Mouse (Mus musculus): Measurements from ENCODE around the gene Tead1.
A peak's percentile ranks its signal among the peaks of the same experiment; 100 is the strongest.

Gene Tead1

DNA sequence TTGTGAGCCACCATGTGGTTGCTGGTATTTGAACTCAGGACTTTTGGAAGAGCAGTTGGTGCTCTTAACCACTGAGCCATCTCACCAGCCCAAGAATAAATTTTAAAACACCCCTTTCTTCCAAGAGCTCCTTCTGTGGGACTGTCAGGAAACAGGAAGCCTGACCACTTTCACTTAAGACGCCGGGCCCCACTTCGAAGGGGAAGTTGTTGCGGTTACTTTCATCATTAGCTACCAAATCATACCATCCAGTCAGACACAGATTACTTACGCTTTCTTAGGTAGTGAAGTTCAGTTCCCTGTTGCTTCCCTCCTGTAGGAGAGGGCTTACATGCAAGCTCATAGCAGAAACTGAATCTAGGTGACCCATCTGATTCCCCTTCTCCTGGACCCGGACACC lies 180.8 kb downstream of the Tead1 start:
- peak; percentile 19 for DNase-seq (ENCODE audit: low read depth)

DNA sequence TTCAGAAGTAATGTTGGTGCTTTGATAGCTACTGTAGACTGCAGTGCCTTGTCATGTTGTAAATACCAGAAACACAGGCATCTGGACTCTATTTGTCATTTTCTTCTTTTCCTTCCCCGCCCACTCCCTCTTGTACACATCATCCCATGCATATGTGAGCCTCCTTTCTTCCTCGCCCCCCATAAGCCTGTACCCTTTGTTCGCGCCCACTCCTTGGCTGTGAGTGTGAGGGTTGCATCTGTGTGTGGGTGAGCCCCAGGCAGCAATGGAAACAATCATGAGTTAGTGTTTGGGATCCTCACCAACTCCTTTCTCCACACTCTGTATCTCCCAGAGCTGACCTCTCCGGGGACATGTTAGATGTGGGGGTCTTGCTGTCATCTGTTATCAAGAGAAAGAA lies 183.0 kb downstream of the Tead1 start:
- no peak for DNase-seq (ENCODE audit: low read depth)

DNA sequence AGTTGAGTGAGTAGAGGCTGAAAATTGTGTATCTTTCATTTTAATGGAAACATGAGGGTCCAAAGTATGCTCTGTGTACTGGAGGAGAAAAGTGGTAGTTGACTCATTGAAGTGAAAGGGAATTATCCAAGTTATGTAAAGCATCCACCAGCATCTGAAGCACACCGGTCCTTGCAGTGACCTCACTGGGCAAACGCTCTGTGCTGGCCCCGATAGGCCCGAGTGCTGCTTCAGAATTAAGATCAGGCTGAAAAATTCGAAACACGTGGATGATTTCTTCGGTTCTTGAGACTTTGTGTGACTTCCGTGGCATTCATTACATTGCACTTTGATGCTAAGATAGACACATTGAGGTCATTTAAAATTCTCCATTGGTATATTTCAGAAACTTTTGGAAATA lies 185.1 kb downstream of the Tead1 start:
- DNase-seq (ENCODE audit: low read depth), result no peak

DNA sequence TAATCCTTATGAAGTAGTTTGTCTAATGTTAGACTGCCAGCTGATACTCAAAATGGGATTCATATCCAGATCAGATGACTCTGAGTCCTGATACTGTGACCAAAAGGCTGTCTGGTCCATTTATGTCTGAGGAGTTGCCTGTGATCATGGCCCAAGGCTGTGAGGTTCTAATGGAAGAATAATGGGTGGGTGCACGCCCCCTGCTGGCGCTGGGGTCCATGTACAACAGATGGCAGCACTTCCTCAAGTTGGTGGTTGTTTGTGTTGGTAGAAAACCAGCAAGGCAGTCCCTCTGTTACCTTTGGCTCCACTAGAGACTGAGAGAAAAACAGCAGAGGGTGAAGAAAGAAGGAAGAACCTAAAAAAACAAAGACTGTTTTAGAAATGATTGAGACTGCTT lies 186.6 kb downstream of the Tead1 start:
- peak; percentile 38 for DNase-seq (ENCODE audit: low read depth)

DNA sequence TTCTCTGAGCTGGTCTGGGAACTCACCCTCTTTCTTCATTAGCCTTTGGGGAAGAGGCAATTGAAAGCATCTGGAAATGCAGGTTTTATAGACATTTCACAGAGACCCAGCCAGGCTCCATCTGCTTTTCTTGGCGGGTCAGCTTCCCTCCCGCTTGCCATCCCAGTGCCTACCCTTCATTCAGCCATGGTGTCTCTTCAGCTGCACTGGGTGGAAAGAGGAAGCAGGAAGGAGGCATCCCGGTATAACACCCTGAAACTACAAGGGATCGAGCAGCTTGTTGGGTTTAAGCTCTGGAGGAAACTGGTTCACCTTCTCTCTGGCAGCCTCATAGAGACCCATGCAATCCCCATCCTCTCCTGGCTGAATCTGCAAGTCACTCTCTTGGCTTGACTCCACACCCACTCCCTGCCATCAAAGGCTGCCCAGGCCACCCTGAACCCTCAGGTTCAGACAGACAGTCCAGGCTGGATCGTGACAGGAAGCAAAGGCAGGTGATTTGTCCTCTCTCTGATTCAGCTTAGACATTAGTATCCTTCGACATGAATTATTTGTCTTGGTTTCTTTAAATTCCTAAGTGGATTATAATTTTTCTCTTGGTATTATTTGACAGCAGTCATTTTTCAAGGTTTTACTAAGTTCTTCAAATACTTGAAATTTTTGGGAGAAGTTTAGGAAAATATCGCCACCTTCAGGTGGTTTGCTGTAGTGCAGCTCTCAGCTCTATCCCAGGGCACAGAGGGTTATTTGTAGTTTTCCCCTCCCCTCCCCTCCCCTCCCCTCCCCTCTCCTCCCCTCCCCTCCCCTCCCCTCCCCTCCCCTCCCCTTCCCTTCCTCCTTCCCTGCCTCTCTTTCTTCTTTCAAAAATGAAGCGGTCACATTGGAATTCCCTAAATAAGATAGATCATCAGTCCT lies 189.7 kb downstream of the Tead1 start:
- peak; percentile 49 for DNase-seq (ENCODE audit: low read depth)

DNA sequence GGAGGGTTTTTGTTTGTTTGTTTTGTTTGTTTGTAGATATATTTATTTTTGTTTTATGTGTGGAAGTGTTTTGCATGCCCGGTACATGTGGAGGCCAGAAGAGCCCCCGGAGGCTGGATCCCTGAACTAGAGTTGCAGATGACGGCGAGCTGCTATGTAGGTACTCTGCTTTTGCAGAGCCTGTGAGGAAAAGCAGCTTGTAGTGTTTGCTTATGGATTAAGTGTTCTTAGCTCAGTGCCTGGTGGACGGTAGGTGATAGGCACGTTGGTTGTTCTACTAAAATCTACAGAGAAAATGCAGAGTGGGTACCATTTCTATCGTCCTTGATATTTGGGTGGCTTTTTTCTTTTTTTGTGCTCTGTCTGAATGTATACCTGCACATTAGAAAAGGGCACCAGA lies 192.6 kb downstream of the Tead1 start:
- no peak for DNase-seq (ENCODE audit: low read depth)

DNA sequence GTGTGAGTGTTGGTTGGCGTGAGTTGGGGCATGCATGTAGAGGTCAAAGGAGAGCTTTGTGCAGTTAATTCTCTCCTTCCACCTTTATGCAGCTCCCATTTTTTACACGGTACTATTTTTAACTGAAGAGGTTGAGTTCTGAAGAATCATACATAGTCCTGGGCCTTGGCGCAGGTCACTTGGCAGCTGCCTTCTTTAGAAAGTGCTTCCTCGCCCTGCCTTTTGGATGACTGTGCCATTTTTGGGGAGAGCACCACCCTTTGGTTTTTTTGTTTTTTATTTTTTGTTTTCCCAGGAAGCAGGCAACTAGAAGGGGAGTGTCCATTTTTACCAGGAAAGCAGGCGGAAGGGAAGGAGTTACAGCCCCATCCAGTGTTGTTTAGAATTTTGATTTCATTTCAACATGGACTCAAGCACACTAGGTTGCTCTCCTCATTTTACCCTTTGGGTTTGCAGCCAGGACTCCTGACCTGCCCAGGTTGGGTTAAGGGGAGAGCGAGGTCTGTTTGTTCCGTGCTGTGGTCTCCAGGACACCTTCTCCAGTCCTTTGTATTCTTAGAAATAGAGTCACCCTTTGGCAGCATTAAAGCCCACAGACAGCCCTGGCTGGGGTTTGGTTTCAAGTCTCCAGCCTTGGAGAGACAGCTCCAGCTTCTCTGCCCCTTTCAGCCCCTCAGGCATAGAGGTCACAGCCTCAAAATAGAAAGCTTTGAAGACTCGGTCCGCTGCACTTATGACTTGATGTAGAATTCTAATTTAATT lies 193.5 kb downstream of the Tead1 start:
- DNase-seq (ENCODE audit: low read depth), result no peak

DNA sequence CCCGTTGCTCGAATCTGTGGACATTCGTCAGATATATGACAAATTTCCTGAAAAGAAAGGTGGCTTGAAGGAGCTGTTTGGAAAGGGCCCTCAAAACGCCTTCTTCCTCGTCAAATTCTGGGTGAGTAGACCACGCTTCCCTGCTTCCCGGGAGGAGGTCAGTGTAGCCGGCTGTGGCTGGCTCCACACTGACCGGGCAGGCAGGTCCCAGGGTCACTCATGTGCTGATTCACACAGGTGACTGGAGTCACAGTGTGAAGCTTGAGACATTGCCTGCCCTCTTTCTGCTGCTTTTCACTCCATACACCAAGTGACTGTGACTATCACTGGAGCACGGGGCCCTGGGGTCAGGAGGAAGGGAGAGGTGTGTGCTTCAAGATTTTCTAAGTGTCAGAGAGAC lies 197.0 kb downstream of the Tead1 start:
- no peak for DNase-seq (ENCODE audit: low read depth)

DNA sequence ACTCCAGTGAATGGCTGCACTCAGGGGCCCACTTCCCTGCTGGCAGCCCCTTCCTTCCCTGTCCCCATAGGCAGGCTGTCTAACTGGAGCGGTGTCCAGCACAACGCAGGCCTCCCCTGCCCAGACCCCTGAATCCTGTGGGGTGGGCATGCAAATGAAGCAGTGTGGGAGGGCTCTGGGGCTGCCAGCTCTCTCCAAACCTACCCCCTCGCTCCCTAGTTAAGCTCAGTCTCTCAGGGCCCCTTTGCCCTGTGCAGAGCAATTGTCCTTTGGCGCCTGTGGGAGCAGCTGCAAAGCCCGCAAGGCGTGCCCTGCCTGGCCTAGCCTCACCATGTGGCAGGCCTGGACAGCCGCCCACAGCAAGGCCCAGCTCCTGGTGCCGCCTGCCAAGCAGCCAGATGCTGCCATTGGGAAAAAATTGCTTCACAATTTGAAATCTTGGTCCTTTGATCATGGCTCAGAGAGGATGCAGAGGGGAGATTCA lies 204.7 kb downstream of the Tead1 start:
- DNase-seq (ENCODE audit: low read depth), result no peak

DNA sequence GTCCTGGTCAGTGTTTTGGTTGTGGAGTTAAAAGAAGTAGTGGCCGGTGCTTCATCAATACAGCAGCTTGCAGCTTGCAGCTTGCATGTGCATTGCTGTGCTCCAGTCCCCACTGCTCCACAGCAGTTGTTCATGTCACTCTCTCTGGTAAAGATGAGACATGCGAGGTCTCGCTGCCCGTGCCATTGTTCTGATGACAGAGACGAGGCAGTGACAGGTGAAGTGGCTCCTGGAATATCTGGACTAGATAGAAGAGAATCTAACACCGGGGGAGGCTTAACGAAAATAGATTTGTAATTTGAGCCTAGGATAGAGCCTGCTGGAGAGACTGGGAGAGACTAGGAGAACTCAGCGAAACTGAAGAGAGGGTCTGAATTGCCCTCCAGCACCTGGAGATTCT lies 206.4 kb downstream of the Tead1 start:
- DNase-seq (ENCODE audit: low read depth), result no peak

DNA sequence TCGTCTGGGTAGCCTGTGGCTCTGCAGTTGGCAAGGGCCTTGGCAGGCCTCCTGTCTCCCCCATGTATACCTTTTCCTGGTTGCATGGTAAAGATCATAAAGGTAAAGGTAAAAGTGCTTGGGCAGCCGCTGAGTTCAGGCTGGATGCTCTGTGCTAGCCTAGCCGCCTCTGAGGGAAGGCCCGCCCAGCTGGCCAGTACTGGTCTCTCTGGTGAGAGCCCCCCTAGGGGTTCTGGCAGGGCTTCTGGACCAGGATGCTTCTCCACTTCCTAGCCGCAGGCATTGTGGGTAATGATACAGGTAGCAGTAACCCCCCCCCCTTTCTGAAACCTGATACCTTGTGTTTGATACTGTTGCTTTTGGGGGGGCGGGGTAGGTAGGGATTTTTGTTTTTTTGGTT lies 212.8 kb downstream of the Tead1 start:
- no peak for DNase-seq (ENCODE audit: low read depth)

DNA sequence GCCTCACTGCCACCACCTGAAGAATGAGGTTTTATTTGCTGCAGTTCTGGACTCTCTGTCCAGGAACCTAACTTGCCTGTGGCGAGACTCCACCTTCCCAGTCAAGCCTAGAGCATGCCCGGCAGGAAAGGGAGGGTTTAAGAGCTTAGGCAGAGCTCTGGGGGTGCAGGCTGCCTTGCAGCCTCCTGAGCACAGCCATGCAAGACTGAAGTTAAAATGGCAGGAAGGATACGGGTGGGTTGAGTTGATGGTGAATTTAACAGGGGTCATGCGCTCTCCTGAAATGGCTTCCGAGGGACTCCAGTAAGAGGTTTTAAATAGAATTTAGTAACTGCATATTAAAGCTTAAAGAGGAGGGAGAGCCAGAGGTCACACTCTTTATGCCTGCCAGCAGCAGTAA lies 213.5 kb downstream of the Tead1 start:
- no peak for DNase-seq (ENCODE audit: low read depth)

DNA sequence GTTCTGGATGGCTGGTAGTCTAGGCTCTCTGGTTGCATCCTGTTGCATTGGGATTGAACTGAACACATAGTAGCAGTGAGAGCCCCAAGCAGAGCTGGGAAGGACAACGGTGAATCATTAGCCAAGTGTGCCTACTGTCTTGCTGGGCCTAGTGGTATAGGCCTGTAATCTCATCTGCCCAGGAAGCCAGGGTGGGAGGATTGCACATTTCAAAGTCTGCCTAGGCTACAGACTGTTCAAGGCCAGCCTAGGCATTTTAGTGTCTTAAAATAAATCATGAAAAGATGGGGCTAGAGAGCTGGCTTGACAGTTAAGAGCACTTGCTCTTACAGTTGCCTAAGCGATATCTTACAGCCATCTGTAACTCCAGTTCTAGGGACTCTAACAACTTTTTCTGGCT lies 217.2 kb downstream of the Tead1 start:
- DNase-seq (ENCODE audit: low read depth), result no peak

DNA sequence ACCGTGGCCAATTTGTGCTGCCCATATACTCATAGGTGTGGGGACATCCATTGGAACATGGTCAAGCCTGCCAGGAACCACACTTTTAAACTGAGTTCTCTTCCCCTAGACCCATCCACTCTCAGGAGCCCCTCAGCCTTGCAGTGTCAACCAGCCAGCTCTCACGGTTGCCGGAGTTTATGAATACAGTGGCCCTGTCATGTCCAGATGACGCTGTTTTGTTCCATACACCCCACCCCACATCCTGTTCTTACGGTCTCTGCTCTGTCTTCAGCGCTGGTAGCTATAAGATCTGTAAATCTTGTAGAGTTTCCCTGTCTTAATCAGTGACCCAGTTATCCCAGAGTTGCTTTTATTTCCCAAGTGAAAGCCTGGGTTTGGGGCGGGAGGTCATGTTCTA lies 222.6 kb downstream of the Tead1 start:
- DNase-seq (ENCODE audit: low read depth), result no peak

DNA sequence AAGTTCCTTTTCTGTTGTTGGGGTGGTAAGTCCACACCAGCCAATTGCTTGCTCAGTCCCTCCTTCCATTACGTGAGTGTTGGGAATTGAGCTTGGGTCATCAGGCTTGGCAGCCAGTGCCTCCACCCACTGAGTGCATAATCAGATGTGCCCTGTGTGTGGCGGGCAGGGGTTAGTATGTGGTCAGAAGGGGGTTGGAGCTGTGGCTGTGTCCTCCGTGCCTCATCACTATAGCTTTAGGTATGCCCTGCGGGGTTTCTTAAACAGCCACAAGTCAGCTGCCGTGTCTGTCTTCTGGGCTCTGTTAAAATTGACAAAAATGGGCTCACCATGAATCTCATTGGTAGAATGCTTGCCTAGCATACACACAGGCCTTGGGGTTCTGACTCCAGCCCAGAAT lies 227.7 kb downstream of the Tead1 start:
- DNase-seq (ENCODE audit: low read depth), result no peak

DNA sequence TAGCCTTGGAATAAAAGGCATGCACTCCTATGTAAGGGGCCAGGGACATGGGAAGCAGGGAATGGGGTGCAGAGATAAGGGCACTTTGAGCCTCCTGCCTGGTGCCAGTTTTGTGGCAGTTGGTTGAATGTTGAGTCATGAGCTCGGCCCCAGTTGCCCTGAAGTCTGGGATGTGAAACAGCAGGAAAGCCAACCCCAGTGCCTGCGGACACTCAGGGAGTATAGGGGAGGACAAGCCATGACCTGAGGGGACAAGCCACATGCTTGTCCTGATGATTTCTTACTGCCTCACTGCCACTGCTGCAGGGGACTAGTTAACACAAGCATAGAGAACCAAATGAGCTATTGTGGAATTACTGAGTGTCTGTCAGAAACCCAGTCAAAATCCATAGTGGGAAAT lies 228.3 kb downstream of the Tead1 start:
- no peak for DNase-seq (ENCODE audit: low read depth)

DNA sequence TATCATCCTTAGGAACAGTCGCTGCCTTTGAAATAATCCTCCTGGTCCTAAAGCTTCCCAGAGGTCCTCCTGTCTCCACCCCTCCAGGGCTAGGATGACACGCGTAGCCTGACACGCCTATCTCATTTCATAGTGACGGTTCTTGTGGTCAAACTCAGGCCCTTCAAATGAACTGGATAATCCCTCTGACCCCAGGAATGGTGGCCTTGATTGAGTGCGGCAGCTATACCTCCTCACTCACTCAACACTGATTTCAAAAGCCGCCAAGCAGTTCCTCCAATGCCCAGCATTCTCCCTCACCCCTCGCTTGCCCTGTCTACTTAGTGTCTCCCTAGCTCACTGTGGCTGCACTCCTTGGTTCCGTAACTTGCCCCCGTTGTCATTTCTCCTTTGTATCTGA lies 230.0 kb downstream of the Tead1 start:
- no peak for DNase-seq (ENCODE audit: low read depth)

DNA sequence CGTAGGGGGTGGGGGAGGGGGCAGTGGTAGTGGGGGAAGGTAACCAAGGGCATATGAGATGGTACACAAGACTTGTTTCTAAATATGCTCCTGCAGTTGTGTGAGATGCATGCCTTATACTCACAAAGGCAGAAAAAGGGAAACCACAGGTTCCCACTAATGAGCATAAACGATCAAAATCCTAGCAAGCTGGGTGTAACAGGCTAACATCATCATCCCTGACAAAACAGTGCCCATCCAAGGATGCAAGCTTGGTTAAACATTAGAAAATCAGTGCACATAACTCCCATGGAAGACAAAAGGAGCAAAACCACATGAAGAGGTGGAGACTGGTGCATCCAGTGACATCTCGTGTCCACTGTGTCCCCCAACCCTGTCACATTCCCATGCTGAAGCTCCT lies 233.9 kb downstream of the Tead1 start:
- no peak for DNase-seq (ENCODE audit: low read depth)

DNA sequence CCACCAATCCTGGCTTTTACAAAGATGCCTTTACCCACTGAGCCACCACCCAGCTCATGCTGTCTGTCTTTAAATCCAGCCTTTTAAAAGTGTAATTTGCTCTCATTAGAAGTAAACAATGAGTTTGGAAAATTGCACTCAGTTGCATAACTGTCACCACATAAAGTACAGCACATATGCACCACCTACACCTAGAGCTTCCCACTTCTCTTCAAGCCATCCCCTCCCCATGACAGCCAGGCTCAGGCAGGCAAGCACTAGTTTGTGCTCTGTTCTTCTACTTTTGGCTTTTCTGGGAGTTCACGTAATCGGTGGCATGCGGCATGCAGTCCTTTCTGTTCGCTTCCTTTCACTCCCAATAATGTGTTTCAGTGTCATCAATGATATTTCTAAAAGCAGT lies 236.5 kb downstream of the Tead1 start:
- DNase-seq (ENCODE audit: low read depth), result no peak

DNA sequence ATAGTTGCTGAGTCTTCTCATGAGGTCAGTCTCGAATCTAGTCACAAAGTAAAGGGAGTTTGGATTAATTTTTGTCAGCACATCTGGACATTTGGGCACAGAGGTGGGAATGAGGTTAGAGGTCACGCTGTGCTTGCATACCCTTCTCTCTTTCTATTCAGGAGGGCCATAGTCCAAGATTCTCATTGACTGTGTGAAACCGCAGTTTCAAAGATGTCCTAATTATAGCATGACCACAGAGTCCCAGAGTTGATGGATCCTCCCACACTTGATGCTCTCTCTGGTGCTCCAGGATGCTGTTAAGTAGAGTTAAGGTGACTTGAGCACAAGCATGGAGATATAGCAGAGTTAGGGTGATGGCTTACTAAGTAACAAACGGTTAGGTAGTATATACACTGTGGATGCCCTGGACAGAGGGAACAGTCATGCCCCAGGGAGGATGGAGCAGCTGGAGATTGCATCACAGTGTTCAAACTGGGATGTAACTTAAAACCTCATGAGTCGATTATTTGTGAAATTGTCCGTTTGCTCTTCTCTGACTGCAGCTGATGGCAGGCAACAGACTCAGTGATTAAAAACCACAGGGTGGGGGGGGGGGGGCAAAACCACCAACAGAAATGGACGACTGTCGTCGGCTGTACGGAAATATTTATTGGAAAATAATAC lies 238.6 kb downstream of the Tead1 start:
- DNase-seq (ENCODE audit: low read depth), result peak; percentile 19

DNA sequence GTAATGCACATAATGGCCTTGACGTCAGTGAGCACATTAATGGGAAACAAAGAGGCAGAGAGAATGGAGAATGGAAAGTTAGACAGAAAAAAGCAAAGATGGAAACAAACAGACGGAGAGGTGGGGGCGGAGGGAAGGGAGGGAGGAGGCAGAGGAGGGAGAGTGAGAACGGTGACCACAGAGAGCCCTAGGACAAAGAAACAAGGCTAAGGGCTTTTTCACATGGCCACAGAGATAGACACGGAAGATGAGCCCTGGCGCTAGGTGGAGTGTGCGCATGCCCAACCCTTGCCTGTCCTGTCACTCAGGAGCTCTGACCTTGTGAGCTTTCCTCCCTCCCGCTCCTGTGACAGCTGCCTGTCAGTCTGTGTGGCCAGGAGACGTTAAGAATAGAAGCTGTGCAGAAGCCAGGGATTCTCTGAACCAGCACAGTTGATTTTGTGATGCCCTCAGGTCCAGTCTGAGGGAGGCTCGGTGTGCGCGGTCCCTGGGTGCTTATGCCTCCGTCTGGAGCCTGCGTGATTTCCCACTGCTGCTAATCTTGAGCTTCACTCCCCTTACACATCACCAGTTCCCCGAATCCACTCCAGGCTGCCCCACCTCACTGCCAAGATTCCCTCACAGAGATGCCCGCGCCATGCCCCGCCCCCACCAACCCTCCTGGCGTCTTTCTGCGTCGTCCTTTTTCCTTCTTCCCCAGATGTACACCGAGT lies 239.3 kb downstream of the Tead1 start:
- DNase-seq (ENCODE audit: low read depth), result peak; percentile 22

DNA sequence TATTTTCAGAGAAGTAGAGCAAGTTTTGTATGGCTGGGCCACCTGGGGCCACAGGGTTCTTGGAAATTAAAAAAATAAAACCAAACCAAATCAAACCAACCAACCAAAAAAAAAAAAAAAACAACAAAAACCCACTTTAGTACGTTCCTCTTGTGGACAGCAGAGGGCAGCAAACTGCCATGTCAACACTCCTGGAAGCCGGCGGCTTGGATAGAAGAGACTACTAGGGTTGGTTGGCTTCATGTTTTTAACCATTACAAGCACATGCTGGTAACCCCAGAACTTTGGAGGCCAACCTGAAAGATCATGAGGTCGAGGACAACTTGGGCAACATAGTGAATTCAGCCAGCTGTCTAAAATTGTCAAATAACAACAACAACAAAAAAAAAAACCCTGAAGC lies 240.7 kb downstream of the Tead1 start:
- peak; percentile 47 for DNase-seq (ENCODE audit: low read depth)

All from induced T-regulatory cell, adult 2 months (primary cell).